Mouse (Mus musculus): ENCODE results near the gene Tagln2.

- TF ChIP-seq CTCF (IDR thresholded peaks at IDR 0.05; ENCODE audit: low read depth) = no peak
- TF ChIP-seq EP300 (IDR thresholded peaks at IDR 0.05; ENCODE audit: low read depth) = no peak
These were observed 42.7 kb upstream of the Tagln2 start for GRCm38 (mm10) chr1:172457196-172457595.

Measured in heart, postnatal 0 days (tissue).